Comparison of ENCODE assay signal across 8 mouse cellular contexts in the genomic region with DNA sequence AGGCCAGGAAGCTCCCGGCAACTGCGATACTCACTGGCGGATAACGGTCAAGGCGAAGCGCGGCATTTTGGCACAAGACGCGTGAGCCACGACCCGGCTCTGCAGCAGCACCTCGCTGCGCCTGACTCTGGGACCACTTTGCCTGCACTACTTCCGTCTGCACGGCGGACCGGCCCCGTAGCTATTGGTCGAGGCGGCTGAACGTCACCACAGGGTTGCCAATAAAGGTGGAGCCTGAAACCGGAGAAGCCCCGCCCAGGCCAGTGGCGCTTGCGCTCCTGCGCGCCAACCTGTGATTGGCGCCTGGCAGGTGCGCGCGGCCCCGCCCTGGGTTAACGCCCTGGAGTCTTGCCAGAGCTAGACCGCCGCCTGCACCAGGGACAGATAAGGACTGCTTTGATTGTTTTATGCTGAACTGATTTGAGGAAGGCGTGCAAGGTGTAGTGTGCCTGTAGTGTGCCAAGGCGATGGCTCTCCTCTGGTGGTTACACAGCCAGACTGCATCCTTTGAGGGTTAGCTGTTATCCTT. TPM values are rescaled to one million over a fixed set of nuclear protein-coding genes. Genes with fewer than 3 reads are reported as not detected.
A peak's percentile ranks its signal among the peaks of the same experiment; 100 is the strongest.
DNase-seq lines count a peak whose midpoint lies in the region; ATAC-seq and TF ChIP-seq lines count a peak whose summit lies in the region.

A gene (minus strand): TSS at position 156 of the 529 bp plus-strand sequence.

- peak within 1 kb of the TSS; percentile 53 for H3K4me3 ChIP-seq in C2C12 (ENCODE audit: insufficient read depth, poor library complexity, severe bottlenecking)
- H3K4me3 ChIP-seq in erythroblast, embryonic 14.5 days (replicated peaks): peak within 1 kb of the TSS; percentile 51
- H3K4me3 ChIP-seq in heart, embryonic 11.5 days (ENCODE audit: low read depth, low read length): peak within 1 kb of the TSS; percentile 66
- peak within 1 kb of the TSS; percentile 53 for H3K4me3 ChIP-seq in kidney, embryonic 16.5 days (ENCODE audit: low read length)
- peak within 1 kb of the TSS; percentile 59 for H3K4me3 ChIP-seq in liver, adult 2 months (ENCODE audit: insufficient read depth, low read depth, low read length)
- H3K4me3 ChIP-seq in myocyte: peak within 1 kb of the TSS; percentile 66

- H3K27me3 ChIP-seq in C2C12 (ENCODE audit: control insufficient read depth, insufficient read depth, insufficient read length): no peaks in the 10 kb centered on the region
- H3K27me3 ChIP-seq in erythroblast, embryonic 14.5 days (ENCODE audit: control insufficient read depth): peaks cover 20% of the 10 kb centered on the region
- H3K27me3 ChIP-seq in heart, embryonic 11.5 days (ENCODE audit: control insufficient read depth, insufficient read depth, low read length): no peaks in the 10 kb centered on the region
- no peaks in the 10 kb centered on the region for H3K27me3 ChIP-seq in kidney, embryonic 16.5 days (ENCODE audit: insufficient read depth, low read length)
- no peaks in the 10 kb centered on the region for H3K27me3 ChIP-seq in liver, adult 2 months (ENCODE audit: control insufficient read depth, insufficient read depth, low read length)
- H3K27me3 ChIP-seq in myocyte (ENCODE audit: control insufficient read depth, insufficient read depth, insufficient read length): peaks cover under 1% of the 10 kb centered on the region
- H3K27me3 ChIP-seq in splenic B cell, adult 2 months (ENCODE audit: control insufficient read depth, insufficient read depth, low read length, poor library complexity, severe bottlenecking): no peaks in the 10 kb centered on the region

- H3K9me3 ChIP-seq in erythroblast, embryonic 14.5 days (ENCODE audit: control insufficient read depth, low read length): no peaks in the 10 kb centered on the region
- no peaks in the 10 kb centered on the region for H3K9me3 ChIP-seq in heart, embryonic 11.5 days (replicated peaks; ENCODE audit: control insufficient read depth, low read length)
- H3K9me3 ChIP-seq in kidney, embryonic 16.5 days (ENCODE audit: low read length): no peaks in the 10 kb centered on the region

- peak within 1 kb of the TSS; percentile 82 for H3K4me2 ChIP-seq in heart, embryonic 11.5 days
- peak within 1 kb of the TSS; percentile 90 for H3K4me2 ChIP-seq in kidney, embryonic 16.5 days (replicated peaks; ENCODE audit: low read depth, low read length)
- H3K4me2 ChIP-seq in myocyte (ENCODE audit: low read depth): peak within 1 kb of the TSS; percentile 97

- peak; percentile 70; the same call in 1 of the 2 replicates for TF ChIP-seq POLR2A in brain, embryonic 14.5 days (IDR thresholded peaks at IDR 0.05; ENCODE audit: borderline replicate concordance, extremely low read depth, insufficient read depth, insufficient read length, poor library complexity, severe bottlenecking)
- peak; percentile 84 for TF ChIP-seq POLR2A in liver, adult 2 months (IDR thresholded peaks at IDR 0.05; ENCODE audit: extremely low read depth, insufficient read depth, low read length)
- TF ChIP-seq POLR2A in myocyte (IDR thresholded peaks at IDR 0.05; ENCODE audit: insufficient read length, low read depth): peak; percentile 100

- peak; percentile 98 for DNase-seq in brain, embryonic 14.5 days (ENCODE audit: low read depth)
- peak; percentile 83 for DNase-seq in liver, adult 2 months (ENCODE audit: extremely low read depth, low read depth, low spot score)
- DNase-seq in splenic B cell, adult 2 months (ENCODE audit: low read depth, low spot score): peak; percentile 96

- peaks cover 6% of the 10 kb centered on the region for H3K4me1 ChIP-seq in erythroblast, embryonic 14.5 days (ENCODE audit: control insufficient read depth)
- H3K4me1 ChIP-seq in heart, embryonic 11.5 days (ENCODE audit: control insufficient read depth, insufficient read depth, low read length): peaks cover 7% of the 10 kb centered on the region
- peaks cover 8% of the 10 kb centered on the region; the same call in 1 of the 2 replicates for H3K4me1 ChIP-seq in kidney, embryonic 16.5 days (ENCODE audit: insufficient read depth, low read length)
- H3K4me1 ChIP-seq in liver, adult 2 months (ENCODE audit: control insufficient read depth, insufficient read depth, low read length): peaks cover 11% of the 10 kb centered on the region; the same call in 1 of the 2 replicates

- H3K9ac ChIP-seq in heart, embryonic 11.5 days (ENCODE audit: low read depth, low read length): peak within 1 kb of the TSS; percentile 71
- H3K9ac ChIP-seq in kidney, embryonic 16.5 days (replicated peaks; ENCODE audit: low read length): peak within 1 kb of the TSS; percentile 51
- peak within 1 kb of the TSS; percentile 49 for H3K9ac ChIP-seq in liver, adult 2 months (ENCODE audit: low read depth, low read length)

- H3K79me2 ChIP-seq in C2C12 (ENCODE audit: control insufficient read depth, insufficient read depth) (peaks cover 45% of the 10 kb centered on the region), myocyte (ENCODE audit: control insufficient read depth, insufficient read depth) (peaks cover 15% of the 10 kb centered on the region)
- H3K79me2 ChIP-seq in liver, adult 2 months (ENCODE audit: control insufficient read depth, insufficient read depth, low read length): peaks cover 5% of the 10 kb centered on the region; the same call in 1 of the 2 replicates

- H3ac ChIP-seq in C2C12 (ENCODE audit: control insufficient read depth, insufficient read length, low read depth): peak within 1 kb of the TSS; percentile 78
- peak within 1 kb of the TSS; percentile 9 for H3ac ChIP-seq in myocyte (ENCODE audit: control insufficient read depth, insufficient read length)

- H3K36me3 ChIP-seq in C2C12 (ENCODE audit: control insufficient read depth, insufficient read depth): no peaks in the 10 kb centered on the region
- H3K36me3 ChIP-seq in erythroblast, embryonic 14.5 days (ENCODE audit: control insufficient read depth): no peaks in the 10 kb centered on the region
- H3K36me3 ChIP-seq in heart, embryonic 11.5 days (ENCODE audit: control insufficient read depth, insufficient read depth, low read length): no peaks in the 10 kb centered on the region
- no peaks in the 10 kb centered on the region for H3K36me3 ChIP-seq in kidney, embryonic 16.5 days (ENCODE audit: insufficient read depth, low read length)
- H3K36me3 ChIP-seq in liver, adult 2 months (ENCODE audit: control insufficient read depth, insufficient read depth, low read length): no peaks in the 10 kb centered on the region
- H3K36me3 ChIP-seq in myocyte (ENCODE audit: control insufficient read depth, insufficient read depth): no peaks in the 10 kb centered on the region
- H3K36me3 ChIP-seq in splenic B cell, adult 2 months (ENCODE audit: control insufficient read depth, insufficient read depth, low read length, poor library complexity, severe bottlenecking): no peaks in the 10 kb centered on the region; the same call in 1 of the 2 replicates

- ATAC-seq in heart, embryonic 11.5 days (replicated peaks; ENCODE audit: insufficient number of reproducible peaks, low FRiP score, low TSS enrichment): peak; percentile 95
- ATAC-seq in kidney, embryonic 16.5 days (ENCODE audit: low FRiP score, low TSS enrichment): peak; percentile 100

- H3K27ac ChIP-seq in heart, embryonic 11.5 days (ENCODE audit: low read depth, low read length): no peak within 1 kb of the TSS
- no peak within 1 kb of the TSS for H3K27ac ChIP-seq in kidney, embryonic 16.5 days (ENCODE audit: low read length)
- peak within 1 kb of the TSS; percentile 35 for H3K27ac ChIP-seq in liver, adult 2 months (replicated peaks; ENCODE audit: insufficient read depth, low read depth, low read length)

- WGBS in heart, embryonic 11.5 days (ENCODE audit: insufficient replicate concordance): under 1% methylated on average over 37 of the region's 37 CpGs
- WGBS in kidney, embryonic 16.5 days: under 1% methylated on average over 37 of the region's 37 CpGs
- WGBS in liver, adult 2 months: 1% methylated on average over 37 of the region's 37 CpGs

- H3K79me3 ChIP-seq in C2C12 (ENCODE audit: low read depth): peaks cover 11% of the 10 kb centered on the region

- TF ChIP-seq CTCF in C2C12 (IDR thresholded peaks at IDR 0.05; ENCODE audit: control insufficient read depth, insufficient read depth, insufficient read length): no peak
- TF ChIP-seq CTCF in brain, embryonic 14.5 days (IDR thresholded peaks at IDR 0.05; ENCODE audit: borderline replicate concordance, extremely low read depth, insufficient read depth, insufficient read length): peak; percentile 5; the same call in 1 of the 2 replicates
- TF ChIP-seq CTCF in liver, adult 2 months (IDR thresholded peaks at IDR 0.05; ENCODE audit: low read depth, low read length): no peak

TF ChIP-seq in C2C12, 6 proteins besides CTCF, POLR2A, EP300 and RAD21:
- TF ChIP-seq MYOD1 (IDR thresholded peaks at IDR 0.05; ENCODE audit: control insufficient read depth, insufficient read length, low read depth) (peak; percentile 89), MYOG (IDR thresholded peaks at IDR 0.05; ENCODE audit: control insufficient read depth, extremely low read depth, insufficient read length) (no peak), MAX (IDR thresholded peaks at IDR 0.05) (peak; percentile 66), CEBPB (IDR thresholded peaks at IDR 0.05; ENCODE audit: low read depth) (no peak), FOSL1 (IDR thresholded peaks at IDR 0.05; ENCODE audit: insufficient read depth, low read length, poor library complexity, severe bottlenecking) (no peak)

TF ChIP-seq in myocyte, 11 proteins besides CTCF, POLR2A, EP300 and RAD21 (continues in another document):
- TF ChIP-seq REST (IDR thresholded peaks at IDR 0.05; ENCODE audit: insufficient read depth, insufficient read length) (no peak), POLR2AphosphoS2 (IDR thresholded peaks at IDR 0.05; ENCODE audit: insufficient read length, low read depth) (peak; percentile 99), E2F4 (IDR thresholded peaks at IDR 0.05; ENCODE audit: insufficient read depth) (peak; percentile 12), USF1 (IDR thresholded peaks at IDR 0.05; ENCODE audit: low read depth) (no peak), MYOD1 (IDR thresholded peaks at IDR 0.05; ENCODE audit: control insufficient read depth in 1 of 3, insufficient read length in 2 of 3, low read depth in 2 of 3) (peak in 2 of 3 experiments; percentile 97 to 99), MAX (IDR thresholded peaks at IDR 0.05; ENCODE audit: low read depth) (no peak), MYOG (IDR thresholded peaks at IDR 0.05; ENCODE audit: control insufficient read depth in 1 of 3, insufficient read depth in 1 of 3, insufficient read length in 2 of 3, low read depth in 2 of 3) (peak in 2 of 3 experiments; percentile 71 to 83), CEBPB (IDR thresholded peaks at IDR 0.05; ENCODE audit: insufficient read depth, poor library complexity, severe bottlenecking) (no peak)

RNA-seq across cellular contexts. Expression of the gene that starts here (rescaled TPM):
- polyA plus RNA-seq in C2C12 (2012; fragmentation: generic; extraction: Trizol) (8.1 TPM), myocyte (2012; fragmentation: generic; extraction: Trizol) (4.7 TPM)
- 11.6 and 12.1 TPM in 2 replicates for polyA plus RNA-seq in brain, embryonic 14.5 days (2012; rRNA removed)
- polyA plus RNA-seq in erythroblast, embryonic 14.5 days (2012): not detected in 2 replicates
- 5.5 and 6.9 TPM in 2 replicates for polyA plus RNA-seq in heart, embryonic 11.5 days (2014; fragmentation: Nextera tagmentation; extraction: Ambion mirVana)
- 2.7 and 3.7 TPM in 2 replicates for polyA plus RNA-seq in kidney, embryonic 16.5 days (2015; fragmentation: Nextera tagmentation; extraction: Ambion mirVana)
- total RNA-seq in liver, adult 2 months (2014; rRNA removed): 2.3 and 2.4 TPM in 2 replicates
- polyA plus RNA-seq in liver, adult 2 months (2012; rRNA removed): 3.8 and 4.2 TPM in 2 replicates
